Mouse (Mus musculus) lung, embryonic 15.5 days (tissue): ENCODE measurements around the gene Dpf3. TPM values are rescaled to one million over a fixed set of nuclear protein-coding genes. Genes with fewer than 3 reads are reported as not detected.

Experiments
- ATAC-seq: fragments of 200-750 bp; cut with Nextera tagmentation; 2 replicates; pipeline ENCODE4 v1.8.0; 2017; ENCODE audit warnings: moderate number of reproducible peaks, borderline replicate concordance; ENCODE audit not compliant: low FRiP score, low TSS enrichment; ENCODE audit errors: extremely low read depth
- H3K27ac ChIP-seq: fragments of 300-500 bp; sonication (generic); 2 replicates; pipeline ENCODE4 v1.5.1; 2015; ENCODE audit warnings: moderate library complexity, mild to moderate bottlenecking, inconsistent platforms
- H3K27me3 ChIP-seq: fragments of 300-500 bp; sonication (generic); 2 replicates; pipeline ENCODE4 v1.6.1; 2015; ENCODE audit warnings: inconsistent platforms
- H3K36me3 ChIP-seq: fragments of 300-500 bp; sonication (generic); 2 replicates; pipeline ENCODE4 v1.6.1; 2015; ENCODE audit warnings: inconsistent platforms
- H3K4me1 ChIP-seq: fragments of 300-500 bp; sonication (generic); 2 replicates; pipeline ENCODE4 v1.6.1; 2015; ENCODE audit warnings: inconsistent platforms
- H3K4me2 ChIP-seq: fragments of 300-500 bp; sonication (generic); 2 replicates; pipeline ENCODE4 v1.6.1; 2015; ENCODE audit warnings: inconsistent platforms, mild to moderate bottlenecking, moderate library complexity
- H3K4me3 ChIP-seq: fragments of 300-500 bp; sonication (generic); 2 replicates; pipeline ENCODE4 v1.5.1; 2015; ENCODE audit warnings: mild to moderate bottlenecking, inconsistent platforms
- H3K9ac ChIP-seq: fragments of 300-500 bp; sonication (generic); 2 replicates; pipeline ENCODE4 v1.6.1; 2015; ENCODE audit warnings: inconsistent platforms
- H3K9me3 ChIP-seq: fragments of 300-500 bp; sonication (generic); 2 replicates; pipeline ENCODE4 v1.6.1; 2016; ENCODE audit warnings: inconsistent platforms
- WGBS: fragments of 180-500 bp; shearing (Covaris S2); methylation state at CpG from one replicate; pipeline ENCODE4 v1.1.7; 2015; 5-methylcytosine and 5-hydroxymethylcytosine counted together
- polyA plus RNA-seq: library from polyadenylated mRNA; unstranded; fragments of >200 nt; fragmentation: Nextera tagmentation; extraction: Ambion mirVana; gene quantifications from 2 replicates; pipeline ENCODE4 v1.2.1, GENCODE M21; 2015

Gene Dpf3
- polyA plus RNA-seq, 1 experiment from 2014 or later = 3.7 TPM

DNA sequence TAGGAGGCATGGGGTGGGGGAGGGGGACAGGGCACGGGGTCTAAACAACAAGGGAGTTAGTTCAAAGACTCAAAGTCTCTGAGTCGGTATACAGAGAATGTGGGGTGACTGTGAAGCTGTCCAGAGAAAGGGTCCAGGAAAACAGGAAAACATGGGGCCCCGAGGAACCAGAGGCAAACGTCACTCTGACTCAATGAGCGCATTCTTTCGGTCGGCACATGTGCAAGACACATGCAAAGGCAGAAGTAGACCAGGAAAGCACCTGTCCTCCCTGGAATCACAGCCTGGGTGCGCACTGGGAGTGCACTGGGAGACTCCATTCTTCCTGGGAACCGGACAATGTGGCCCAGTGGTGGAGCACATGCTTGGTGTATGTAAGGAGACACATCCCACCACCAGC lies 59.5 kb downstream of the Dpf3 start:
- no peaks in the 10 kb centered on the region for H3K36me3 ChIP-seq
- no peak overlapping the region for H3K4me3 ChIP-seq
- H3K27me3 ChIP-seq = no peaks in the 10 kb centered on the region
- 0 out of 2 replicates have a peak, but pooled peaks cover 6% of the 10 kb centered on the region for H3K4me1 ChIP-seq
- H3K9me3 ChIP-seq = no peaks in the 10 kb centered on the region
- 38% methylated on average over 9 of the region's 9 CpGs for WGBS
- no peak overlapping the region for H3K4me2 ChIP-seq
- ATAC-seq = no peak
- no peak overlapping the region for H3K27ac ChIP-seq
- H3K9ac ChIP-seq = no peak overlapping the region

GRCm38 (mm10) chr12:83427601-83428000 lies 59.9 kb downstream of the Dpf3 start:
- Histone ChIP-seq H3K36me3 (no peaks in the 10 kb centered on the region), H3K27ac (no peak overlapping the region), H3K27me3 (no peaks in the 10 kb centered on the region), H3K4me1 (0 out of 2 replicates have a peak, but pooled peaks cover 6% of the 10 kb centered on the region), H3K4me3 (no peak overlapping the region), H3K9me3 (no peaks in the 10 kb centered on the region), H3K9ac (no peak overlapping the region), H3K4me2 (no peak overlapping the region)
- ATAC-seq = no peak
- 20% methylated on average over 4 of the region's 4 CpGs for WGBS

DNA sequence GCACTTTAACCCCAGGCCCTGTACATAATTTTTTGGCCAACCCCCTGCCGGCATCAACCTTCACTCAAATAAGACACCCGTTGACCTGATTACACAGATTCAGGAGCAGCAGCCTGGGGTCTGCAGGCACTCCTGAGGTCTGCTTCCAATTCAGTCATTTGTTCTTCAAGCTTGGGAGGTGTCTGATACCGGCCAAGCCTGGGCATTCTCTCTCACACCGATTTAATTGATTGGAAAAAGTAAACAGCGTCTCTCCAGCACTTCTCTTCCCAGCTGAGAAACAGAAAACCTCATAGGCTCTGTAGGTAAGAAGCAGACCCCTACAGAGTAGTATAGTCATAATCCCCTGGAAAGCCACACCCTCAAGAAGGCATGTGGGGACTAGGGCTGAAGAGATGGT lies 61.2 kb downstream of the Dpf3 start:
- Histone ChIP-seq H3K9me3 (no peaks in the 10 kb centered on the region), H3K4me3 (no peak overlapping the region), H3K9ac (no peak overlapping the region), H3K36me3 (no peaks in the 10 kb centered on the region), H3K27ac (no peak overlapping the region), H3K4me1 (0 out of 2 replicates have a peak, but pooled peaks cover 6% of the 10 kb centered on the region), H3K27me3 (no peaks in the 10 kb centered on the region), H3K4me2 (no peak overlapping the region)
- ATAC-seq = no peak
- 45% methylated on average over 5 of the region's 5 CpGs for WGBS

- no peak overlapping the region for H3K4me3 ChIP-seq
- H3K27me3 ChIP-seq = no peaks in the 10 kb centered on the region
- no peaks in the 10 kb centered on the region for H3K36me3 ChIP-seq
- no peak overlapping the region for H3K4me2 ChIP-seq
- H3K4me1 ChIP-seq = 0 out of 2 replicates have a peak, but pooled peaks cover 6% of the 10 kb centered on the region
- H3K27ac ChIP-seq = no peak overlapping the region
- no peak overlapping the region for H3K9ac ChIP-seq
- no peak for ATAC-seq
- 75% methylated on average over 7 of the region's 7 CpGs for WGBS
- H3K9me3 ChIP-seq = no peaks in the 10 kb centered on the region
Observed at GRCm38 (mm10) chr12:83425736-83426135, 61.8 kb downstream of the Dpf3 start.

DNA sequence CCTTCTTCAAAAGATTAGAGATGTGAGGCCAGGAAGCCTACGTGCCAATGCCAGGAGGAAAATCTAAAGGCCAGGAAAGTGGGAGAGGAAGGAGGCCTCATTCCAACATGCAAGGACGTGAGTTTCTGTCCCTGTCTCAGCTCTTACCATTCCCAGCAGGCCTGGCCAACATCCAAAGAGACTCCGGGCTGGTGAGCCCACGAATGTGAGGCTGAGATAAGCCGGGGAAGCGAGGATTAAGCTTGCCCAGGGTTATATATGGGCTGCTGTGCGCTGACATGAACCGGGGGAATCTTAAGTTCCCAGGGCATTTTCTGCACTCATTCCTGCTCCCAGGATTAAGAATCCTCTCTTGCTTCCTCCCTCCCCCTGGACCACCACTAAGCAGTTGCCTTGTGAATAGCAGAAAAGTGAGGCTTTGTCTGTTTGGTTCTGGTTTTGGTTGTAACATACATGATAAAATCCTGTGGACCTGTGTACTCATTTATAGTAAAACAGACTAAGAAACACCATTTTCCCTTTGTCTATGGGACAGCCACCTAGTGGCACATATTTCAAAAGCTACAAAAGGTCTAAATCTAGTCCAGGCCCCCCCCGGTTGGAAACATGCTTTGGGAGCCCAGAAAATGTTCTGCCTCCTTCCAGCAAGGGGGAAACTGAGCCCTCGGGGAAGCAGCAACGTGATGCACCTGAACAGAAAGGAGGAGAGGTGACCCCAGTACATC lies 62.6 kb downstream of the Dpf3 start:
- no peak overlapping the region for H3K9ac ChIP-seq
- H3K27ac ChIP-seq = no peak overlapping the region
- H3K4me3 ChIP-seq = no peak overlapping the region
- WGBS = 43% methylated on average over 11 of the region's 11 CpGs
- H3K36me3 ChIP-seq = no peaks in the 10 kb centered on the region
- no peak for ATAC-seq
- 0 out of 2 replicates have a peak, but pooled peaks cover 6% of the 10 kb centered on the region for H3K4me1 ChIP-seq
- no peak overlapping the region for H3K4me2 ChIP-seq
- H3K27me3 ChIP-seq = no peaks in the 10 kb centered on the region
- H3K9me3 ChIP-seq = no peaks in the 10 kb centered on the region

DNA sequence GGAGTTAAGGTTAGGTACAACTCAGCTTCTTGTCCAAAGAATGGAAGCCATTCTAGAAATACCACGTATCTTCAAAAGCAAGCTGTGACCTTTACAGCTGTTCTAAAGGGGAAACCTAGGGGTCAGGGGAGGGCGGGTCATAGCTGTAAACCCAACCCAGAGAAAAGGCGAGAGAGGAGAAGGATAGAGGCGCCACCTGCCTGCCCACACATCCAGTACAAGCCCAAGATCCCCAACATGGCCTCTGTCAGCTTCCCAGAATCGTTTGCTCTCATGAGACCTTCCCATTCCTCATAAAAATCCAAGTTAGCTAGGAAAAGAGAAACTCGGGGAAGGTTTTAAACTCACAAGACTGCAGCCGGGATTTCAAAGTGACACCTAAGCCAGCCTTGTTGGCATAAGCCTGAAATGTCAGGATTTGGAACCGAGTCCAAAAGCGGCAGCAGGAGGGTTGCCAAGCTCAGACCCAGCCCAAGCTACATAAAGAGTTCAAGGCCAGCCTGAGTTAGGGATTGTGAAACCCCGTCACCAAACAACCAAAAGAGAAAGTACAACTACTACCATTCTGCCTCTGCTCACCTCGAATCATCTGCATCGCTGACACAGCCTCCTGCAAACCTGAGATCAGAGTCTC lies 63.3 kb downstream of the Dpf3 start:
- no peak overlapping the region for H3K4me3 ChIP-seq
- ATAC-seq = no peak
- no peaks in the 10 kb centered on the region for H3K27me3 ChIP-seq
- no peak overlapping the region for H3K9ac ChIP-seq
- no peaks in the 10 kb centered on the region for H3K36me3 ChIP-seq
- H3K4me1 ChIP-seq = 0 out of 2 replicates have a peak, but pooled peaks cover 6% of the 10 kb centered on the region
- no peak overlapping the region for H3K4me2 ChIP-seq
- 66% methylated on average over 12 of the region's 12 CpGs for WGBS
- H3K27ac ChIP-seq = no peak overlapping the region
- H3K9me3 ChIP-seq = no peaks in the 10 kb centered on the region

DNA sequence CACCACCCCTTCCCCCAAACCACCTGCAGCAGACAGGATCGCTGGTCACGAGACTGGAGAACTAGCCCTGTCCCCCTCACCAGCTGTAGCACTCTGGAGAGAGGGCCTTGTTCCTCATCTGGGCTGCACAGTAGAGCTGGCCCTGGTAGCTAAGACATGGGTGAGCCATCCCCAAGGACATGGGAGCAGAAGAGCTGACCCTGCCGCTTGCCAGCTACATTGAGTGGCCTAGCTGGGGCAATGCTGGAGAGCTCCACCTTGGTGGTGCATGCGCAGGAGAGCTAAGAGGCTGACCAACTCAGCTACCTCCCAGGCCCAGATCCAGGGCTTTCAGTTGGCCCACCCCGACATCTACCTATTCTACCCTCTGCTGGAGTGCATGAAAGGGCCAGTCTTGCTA lies 67.2 kb downstream of the Dpf3 start:
- Histone ChIP-seq H3K27ac (no peak overlapping the region), H3K9me3 (no peaks in the 10 kb centered on the region), H3K9ac (no peak overlapping the region), H3K27me3 (no peaks in the 10 kb centered on the region), H3K4me3 (no peak overlapping the region), H3K4me2 (no peak overlapping the region), H3K36me3 (no peaks in the 10 kb centered on the region), H3K4me1 (0 out of 2 replicates have a peak, but pooled peaks cover 6% of the 10 kb centered on the region)
- 84% methylated on average over 5 of the region's 5 CpGs for WGBS
- no peak for ATAC-seq

GRCm38 (mm10) chr12:83415207-83415606 lies 72.3 kb downstream of the Dpf3 start:
- ATAC-seq = no peak

GRCm38 (mm10) chr12:83413684-83414083 lies 73.8 kb downstream of the Dpf3 start:
- Histone ChIP-seq H3K27me3 (no peaks in the 10 kb centered on the region), H3K27ac (no peak overlapping the region), H3K4me2 (no peak overlapping the region), H3K9ac (no peak overlapping the region), H3K4me1 (no peaks in the 10 kb centered on the region), H3K9me3 (no peaks in the 10 kb centered on the region), H3K36me3 (no peaks in the 10 kb centered on the region), H3K4me3 (no peak overlapping the region)
- ATAC-seq = no peak
- WGBS = 91% methylated on average over 5 of the region's 5 CpGs

More at GRCm38 (mm10) chr12:83415207-83415606, 72.3 kb downstream of the Dpf3 start:
- Histone ChIP-seq H3K4me2 (no peak overlapping the region), H3K4me1 (no peaks in the 10 kb centered on the region), H3K9ac (no peak overlapping the region), H3K9me3 (no peaks in the 10 kb centered on the region), H3K27ac (no peak overlapping the region), H3K4me3 (no peak overlapping the region), H3K27me3 (no peaks in the 10 kb centered on the region), H3K36me3 (no peaks in the 10 kb centered on the region)
- 65% methylated on average over 4 of the region's 4 CpGs for WGBS

GRCm38 (mm10) chr12:83411721-83412521 lies 75.6 kb downstream of the Dpf3 start:
- Histone ChIP-seq H3K4me3 (no peak overlapping the region), H3K9me3 (no peaks in the 10 kb centered on the region), H3K27me3 (no peaks in the 10 kb centered on the region), H3K9ac (no peak overlapping the region), H3K36me3 (no peaks in the 10 kb centered on the region), H3K4me1 (no peaks in the 10 kb centered on the region), H3K4me2 (no peak overlapping the region), H3K27ac (no peak overlapping the region)
- WGBS = 46% methylated on average over 17 of the region's 17 CpGs
- no peak for ATAC-seq

DNA sequence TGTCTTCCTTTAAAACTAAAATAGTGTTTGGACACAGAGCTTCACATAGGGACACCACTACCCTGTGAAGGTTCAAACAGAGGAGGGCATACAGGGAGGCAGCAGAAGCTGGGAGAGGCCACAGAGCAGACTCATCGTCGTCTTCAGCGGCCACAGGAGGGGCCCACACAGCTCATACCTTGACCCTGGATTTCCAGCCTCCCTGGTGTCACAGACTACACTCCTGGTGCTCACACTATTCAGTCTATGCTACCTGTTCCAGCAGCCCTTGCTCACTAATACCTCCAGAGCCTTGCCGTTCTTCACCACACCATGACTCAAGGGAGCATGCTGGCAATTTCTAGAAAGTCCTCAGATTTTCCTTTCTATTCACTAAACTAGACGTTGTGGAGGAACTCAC lies 76.5 kb downstream of the Dpf3 start:
- Histone ChIP-seq H3K4me2 (no peak overlapping the region), H3K9ac (no peak overlapping the region), H3K36me3 (no peaks in the 10 kb centered on the region), H3K9me3 (no peaks in the 10 kb centered on the region), H3K4me1 (no peaks in the 10 kb centered on the region), H3K4me3 (no peak overlapping the region), H3K27ac (no peak overlapping the region), H3K27me3 (no peaks in the 10 kb centered on the region)
- ATAC-seq = no peak
- WGBS = 68% methylated on average over 5 of the region's 5 CpGs
